Comparison of ENCODE assay signal across 20 mouse cellular contexts in the genomic region with DNA sequence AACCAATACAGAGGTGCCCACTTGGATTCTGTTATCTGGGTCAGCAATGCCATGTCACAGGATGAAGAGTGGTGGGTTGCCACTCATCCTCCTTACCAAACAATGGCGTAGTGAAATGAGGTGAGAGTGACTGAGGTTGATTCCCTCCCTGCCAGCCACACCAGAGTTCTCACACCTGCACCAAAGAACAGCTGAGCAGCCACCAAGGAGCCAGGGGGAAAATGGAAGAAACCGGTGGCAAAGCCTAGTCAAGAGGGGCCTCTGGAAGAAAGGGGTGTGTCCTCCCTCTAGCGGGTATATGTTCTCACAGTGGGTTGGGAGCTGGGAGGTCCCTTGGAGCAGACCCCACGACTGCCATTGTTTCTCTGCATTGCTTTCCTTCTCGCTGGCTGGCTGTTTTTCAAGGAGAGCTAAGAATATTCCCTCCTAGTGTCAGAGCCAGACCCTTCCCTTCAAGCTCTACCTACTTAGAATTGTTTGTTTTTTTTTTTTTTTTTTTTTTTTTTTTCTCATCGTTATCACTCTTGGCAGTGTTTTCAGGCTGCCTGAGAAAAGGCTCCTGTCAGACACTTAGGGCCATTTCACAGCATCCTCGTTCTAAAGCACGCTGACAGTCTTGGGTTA.
DNase-seq lines count a peak whose midpoint lies in the region; ATAC-seq and TF ChIP-seq lines count a peak whose summit lies in the region.
"Had no signal": no experiment of that assay in that cellular context is flagged by ENCODE, and none has a peak within 500 bp of the region (broad histone marks: within the 10 kb centered on the region; RNA-seq: fewer than 3 reads in every experiment).

No protein-coding gene starts in this region.

- no peaks in the 10 kb centered on the region for H3K9me3 ChIP-seq in forebrain, embryonic 14.5 days (replicated peaks; ENCODE audit: control insufficient read depth, low read length)
- H3K9me3 ChIP-seq in forebrain, postnatal 0 days (ENCODE audit: low read length), result no peaks in the 10 kb centered on the region
- H3K9me3 ChIP-seq in heart, embryonic 11.5 days (replicated peaks; ENCODE audit: control insufficient read depth, low read length), result no peaks in the 10 kb centered on the region
- no peaks in the 10 kb centered on the region for H3K9me3 ChIP-seq in lung, embryonic 14.5 days (ENCODE audit: low read depth, low read length)
- no peaks in the 10 kb centered on the region for H3K9me3 ChIP-seq in ES-E14 (ENCODE audit: control insufficient read depth, insufficient read depth, low read depth, low read length)
- H3K9me3 ChIP-seq: forebrain, embryonic 13.5 days; hindbrain, embryonic 15.5 days had no signal

- no peak overlapping the region for H3K27ac ChIP-seq in forebrain, embryonic 14.5 days (ENCODE audit: low read depth, low read length)
- H3K27ac ChIP-seq in forebrain, postnatal 0 days (ENCODE audit: low read depth, low read length), result no peak overlapping the region
- H3K27ac ChIP-seq in heart, embryonic 11.5 days (ENCODE audit: low read depth, low read length), result no peak overlapping the region
- H3K27ac ChIP-seq in lung, embryonic 14.5 days (ENCODE audit: low read depth), result peak overlapping the region; percentile 61; the same call in 1 of the 2 replicates
- H3K27ac ChIP-seq in ES-E14 (ENCODE audit: insufficient read depth, low read depth, low read length, poor library complexity, severe bottlenecking), result 0 out of 2 replicates have a peak overlapping the region, but pooled peaks have one; percentile 4
- H3K27ac ChIP-seq: forebrain, embryonic 13.5 days; hindbrain, embryonic 15.5 days had no signal

- no peaks in the 10 kb centered on the region for H3K27me3 ChIP-seq in forebrain, embryonic 14.5 days (replicated peaks; ENCODE audit: control insufficient read depth, insufficient read depth, low read length)
- no peaks in the 10 kb centered on the region for H3K27me3 ChIP-seq in forebrain, postnatal 0 days (ENCODE audit: insufficient read depth, low read length)
- peaks cover 7% of the 10 kb centered on the region for H3K27me3 ChIP-seq in heart, embryonic 11.5 days (ENCODE audit: control insufficient read depth, insufficient read depth, low read length)
- no peaks in the 10 kb centered on the region for H3K27me3 ChIP-seq in lung, embryonic 14.5 days (ENCODE audit: insufficient read depth, low read length)
- H3K27me3 ChIP-seq: hindbrain, embryonic 15.5 days; Patski had no signal

- no peak for ATAC-seq in forebrain, embryonic 14.5 days
- ATAC-seq in forebrain, postnatal 0 days, result no peak
- no peak for ATAC-seq in heart, embryonic 11.5 days (replicated peaks; ENCODE audit: insufficient number of reproducible peaks, low FRiP score, low TSS enrichment)
- ATAC-seq in lung, embryonic 14.5 days (ENCODE audit: insufficient read depth), result peak; percentile 72
- ATAC-seq: activated CD4-positive, CD25-positive, alpha-beta regulatory T cell, adult 4 months; CD4-positive, CD25-positive, alpha-beta regulatory T cell, adult 4 months; forebrain, embryonic 13.5 days; intestine, embryonic 16.5 days; Patski had no signal

- TF ChIP-seq CTCF in forebrain, postnatal 0 days (IDR thresholded peaks at IDR 0.05; ENCODE audit: low read depth), result no peak
- TF ChIP-seq CTCF in lung, embryonic 14.5 days (IDR thresholded peaks at IDR 0.05; ENCODE audit: low read depth), result 0 out of 2 replicates have a peak, but pooled peaks have one; percentile 22

- in situ Hi-C loops in ES-E14 (cut with MboI; ENCODE audit: low sequenced_read_pairs in 2 of 2, unreplicated experiment in 2 of 2), result no loop called here

- no peak overlapping the region for H3K4me3 ChIP-seq in forebrain, embryonic 14.5 days (ENCODE audit: low read depth, low read length)
- H3K4me3 ChIP-seq in forebrain, postnatal 0 days (ENCODE audit: low read depth, low read length), result no peak overlapping the region
- no peak overlapping the region for H3K4me3 ChIP-seq in heart, embryonic 11.5 days (ENCODE audit: low read depth, low read length)
- H3K4me3 ChIP-seq in lung, embryonic 14.5 days (ENCODE audit: low read depth, low read length), result no peak overlapping the region
- no peak overlapping the region for H3K4me3 ChIP-seq in ES-E14 (ENCODE audit: insufficient read depth in 1 of 2, low read depth in 1 of 2, low read length in 2 of 2, poor library complexity in 1 of 2, severe bottlenecking in 1 of 2)
- H3K4me3 ChIP-seq: forebrain, embryonic 13.5 days; hindbrain, embryonic 15.5 days had no signal

- DNase-seq in forebrain, embryonic 14.5 days (ENCODE audit: low spot score), result peak; percentile 8
- no peak for DNase-seq in forebrain, postnatal 0 days
- DNase-seq in heart, postnatal 10 days, result no peak
- peak; percentile 83 for DNase-seq in lung, embryonic 14.5 days
- DNase-seq in lung, postnatal 36 days, result no peak
- DNase-seq in ES-E14 (ENCODE audit: low read depth, low spot score), result no peak
- no peak for DNase-seq in liver
- DNase-seq: adrenal gland, postnatal 14 days; B cell, adult 2 months; cerebellum, adult 18-20 months; cerebellum, adult 9-11 months; cerebellum, postnatal 36 days; gastrocnemius, postnatal 10 days had no signal

- no peaks in the 10 kb centered on the region; the same call in 1 of the 2 replicates for H3K4me1 ChIP-seq in forebrain, embryonic 14.5 days (ENCODE audit: control insufficient read depth, insufficient read depth, low read length)
- 0 out of 2 replicates have a peak, but pooled peaks cover 5% of the 10 kb centered on the region for H3K4me1 ChIP-seq in forebrain, postnatal 0 days (ENCODE audit: insufficient read depth)
- peaks cover 21% of the 10 kb centered on the region for H3K4me1 ChIP-seq in heart, embryonic 11.5 days (ENCODE audit: control insufficient read depth, insufficient read depth, low read length)
- peaks cover 29% of the 10 kb centered on the region for H3K4me1 ChIP-seq in lung, embryonic 14.5 days (ENCODE audit: insufficient read depth)
- no peaks in the 10 kb centered on the region for H3K4me1 ChIP-seq in ES-E14 (ENCODE audit: control insufficient read depth in 2 of 2, insufficient read depth in 2 of 2, low read length in 2 of 2, poor library complexity in 1 of 2)
- H3K4me1 ChIP-seq: hindbrain, embryonic 15.5 days had no signal

- WGBS in forebrain, embryonic 14.5 days, result 38% methylated on average over 8 of the region's 8 CpGs
- WGBS in forebrain, postnatal 0 days, result 38% methylated on average over 8 of the region's 8 CpGs
- WGBS in heart, embryonic 11.5 days (ENCODE audit: insufficient replicate concordance), result 6% methylated on average over 8 of the region's 8 CpGs
- 10% methylated on average over 8 of the region's 8 CpGs for WGBS in lung, embryonic 14.5 days

- intact Hi-C loops in heart, postnatal 10 days (cut with DNase I), result no loop called here

- H3K36me3 ChIP-seq in forebrain, embryonic 14.5 days (ENCODE audit: control insufficient read depth, insufficient read depth, low read length), result no peaks in the 10 kb centered on the region
- H3K36me3 ChIP-seq in forebrain, postnatal 0 days (ENCODE audit: insufficient read depth), result no peaks in the 10 kb centered on the region
- H3K36me3 ChIP-seq in heart, embryonic 11.5 days (ENCODE audit: control insufficient read depth, insufficient read depth, low read length), result no peaks in the 10 kb centered on the region
- no peaks in the 10 kb centered on the region for H3K36me3 ChIP-seq in lung, embryonic 14.5 days (ENCODE audit: insufficient read depth)
- no peaks in the 10 kb centered on the region for H3K36me3 ChIP-seq in ES-E14 (ENCODE audit: control insufficient read depth, insufficient read depth, low read length, poor library complexity, severe bottlenecking)
- H3K36me3 ChIP-seq: hindbrain, embryonic 15.5 days had no signal

- H3K4me2 ChIP-seq in forebrain, embryonic 14.5 days (ENCODE audit: low read length), result no peak overlapping the region
- H3K4me2 ChIP-seq in forebrain, postnatal 0 days (ENCODE audit: low read depth), result no peak overlapping the region
- peak overlapping the region; percentile 14 for H3K4me2 ChIP-seq in heart, embryonic 11.5 days
- H3K4me2 ChIP-seq in lung, embryonic 14.5 days, result no peak overlapping the region
- H3K4me2 ChIP-seq: forebrain, embryonic 13.5 days; hindbrain, embryonic 15.5 days had no signal

- H3K9ac ChIP-seq in forebrain, embryonic 14.5 days (ENCODE audit: low read length), result no peak overlapping the region
- H3K9ac ChIP-seq in forebrain, postnatal 0 days, result no peak overlapping the region
- no peak overlapping the region for H3K9ac ChIP-seq in heart, embryonic 11.5 days (ENCODE audit: low read depth, low read length)
- no peak overlapping the region for H3K9ac ChIP-seq in lung, embryonic 14.5 days
- H3K9ac ChIP-seq in ES-E14 (ENCODE audit: insufficient read depth, low read depth, low read length, poor library complexity, severe bottlenecking), result no peak overlapping the region
- H3K9ac ChIP-seq: forebrain, embryonic 13.5 days; hindbrain, embryonic 15.5 days had no signal

TF ChIP-seq in ES-E14, 5 proteins besides CTCF, POLR2A, EP300 and RAD21:
- TF ChIP-seq MAFK (IDR thresholded peaks at IDR 0.05; ENCODE audit: insufficient read depth, low read depth, low read length) (no peak), ZNF384 (IDR thresholded peaks at IDR 0.05; ENCODE audit: low read depth, low read length) (no peak), HCFC1 (IDR thresholded peaks at IDR 0.05; ENCODE audit: borderline replicate concordance, insufficient read depth, low read length) (no peak), ZC3H11A (IDR thresholded peaks at IDR 0.05; ENCODE audit: borderline replicate concordance, low read depth, low read length) (no peak)

Comparison
In these comparisons a context has a peak if more than half of its experiments do, and no peak if none do; other contexts are left out.
1. DNase-seq: peak in forebrain, embryonic 14.5 days (single experiment) and lung, embryonic 14.5 days (single experiment); none in forebrain, postnatal 0 days (single experiment), heart, postnatal 10 days (0 of 2), lung, postnatal 36 days (single experiment), ES-E14 (single experiment) and liver (single experiment).
2. H3K27ac ChIP-seq: peak in lung, embryonic 14.5 days (single experiment) and ES-E14 (single experiment); none in forebrain, embryonic 14.5 days (single experiment), forebrain, postnatal 0 days (single experiment) and heart, embryonic 11.5 days (single experiment).